Mouse (Mus musculus): ENCODE results near the gene Ehhadh.

Ehhadh gene

GRCm38 (mm10) chr16:21735638-21736037 lies 52.0 kb downstream of the Ehhadh start:
- no peak for DNase-seq (ENCODE audit: low spot score in 2 of 2)

- DNase-seq (ENCODE audit: low spot score in 2 of 2), result peak; percentile 51 to 81
Measured at GRCm38 (mm10) chr16:21727897-21728364, 59.7 kb downstream of the Ehhadh start.

GRCm38 (mm10) chr16:21727421-21727820 lies 60.2 kb downstream of the Ehhadh start:
- no peak for DNase-seq (ENCODE audit: low spot score in 2 of 2)

GRCm38 (mm10) chr16:21724261-21724660 lies 63.3 kb downstream of the Ehhadh start:
- DNase-seq (ENCODE audit: low spot score in 2 of 2), result no peak

- DNase-seq (ENCODE audit: low spot score in 2 of 2), result no peak
Measured at GRCm38 (mm10) chr16:21719770-21720169, 67.8 kb downstream of the Ehhadh start.

GRCm38 (mm10) chr16:21714516-21714915 lies 73.1 kb downstream of the Ehhadh start:
- DNase-seq (ENCODE audit: low spot score in 2 of 2), result no peak

Data from spleen, postnatal 10 days (tissue).